Mouse (Mus musculus): ENCODE data around the gene Eif3c. TPM values are rescaled to one million over a fixed set of nuclear protein-coding genes. Genes with fewer than 3 reads are reported as not detected.

Gene Eif3c
- total and polyA plus RNA-seq, 3 experiments, result 233 to 819 (median 404) TPM

- DNase-seq (ENCODE audit: low read depth, low spot score), result no peak
- peaks cover 2 to 12% of the 10 kb centered on the region in 2 experiments; a peak in 3 of 4 replicates for H3K4me1 ChIP-seq (ENCODE audit: control insufficient read depth in 1 of 2, insufficient read depth in 2 of 2, low read length in 2 of 2)
- TF ChIP-seq MAZ (IDR thresholded peaks at IDR 0.05; ENCODE audit: low read depth, low read length), result no peak
- TF ChIP-seq ELF1 (IDR thresholded peaks at IDR 0.05; ENCODE audit: low read depth, low read length), result no peak
- no peak for TF ChIP-seq ZNF384 (IDR thresholded peaks at IDR 0.05; ENCODE audit: low read depth, low read length)
- no peak for TF ChIP-seq KAT2A (conservative IDR thresholded peaks at IDR 0.05; ENCODE audit: low read depth, low read length)
- TF ChIP-seq TAL1 (IDR thresholded peaks at IDR 0.05; ENCODE audit: low read length), result no peak
- TF ChIP-seq E2F4 (IDR thresholded peaks at IDR 0.05; ENCODE audit: borderline replicate concordance, low read depth, low read length), result no peak
- no peak for TF ChIP-seq USF1 (IDR thresholded peaks at IDR 0.05; ENCODE audit: low read depth, low read length)
- no peak for TF ChIP-seq CHD2 (IDR thresholded peaks at IDR 0.05; ENCODE audit: low read length)
- no peak for TF ChIP-seq SIN3A (IDR thresholded peaks at IDR 0.05; ENCODE audit: low read length)
- no peak for TF ChIP-seq ZC3H11A (IDR thresholded peaks at IDR 0.05; ENCODE audit: low read depth, low read length)
- H3K79me2 ChIP-seq (ENCODE audit: control insufficient read depth, insufficient read depth, low read length, poor library complexity), result peaks cover 33% of the 10 kb centered on the region
- no peak overlapping the region for H3K9ac ChIP-seq (ENCODE audit: control insufficient read depth, low read depth, low read length, poor library complexity, severe bottlenecking)
- H3K9me3 ChIP-seq (replicated peaks; ENCODE audit: insufficient read depth, low read length), result no peaks in the 10 kb centered on the region
- peaks cover 33 to 63% of the 10 kb centered on the region in 2 experiments for H3K36me3 ChIP-seq (ENCODE audit: control insufficient read depth in 1 of 2, insufficient read depth in 2 of 2, low read length in 2 of 2)
- H3K4me3 ChIP-seq (ENCODE audit: control insufficient read depth in 1 of 2, insufficient read depth in 1 of 2, low read depth in 2 of 2, low read length in 2 of 2), result no peak overlapping the region
- no peak overlapping the region for H3K27ac ChIP-seq (ENCODE audit: control insufficient read depth, low read depth, low read length)
- no peaks in the 10 kb centered on the region for H3K27me3 ChIP-seq (ENCODE audit: control insufficient read depth in 1 of 2, insufficient read depth in 2 of 2, low read length in 2 of 2)
Measured at GRCm38 (mm10) chr7:126496475-126496874, 69.7 kb downstream of the Eif3c start.

Other genes with a start within 250 kb of the Eif3c start
- 0.62 and 0.75 TPM in 2 replicates for gene Lat, start 196.8 kb downstream of the Eif3c start, total RNA-seq (2012; rRNA removed)
- 1 to 10 TPM in 1 of 2 experiments, not detected in 1; 1.2 TPM for gene Lat, start 196.8 kb downstream of the Eif3c start, polyA plus RNA-seq (2012; ENCODE audit: insufficient read depth in 1 of 2, insufficient read length in 2 of 2, low read depth in 1 of 2, low replicate concordance in 2 of 2, missing spikeins in 1 of 2)
- 28.9 and 33.3 TPM in 2 replicates for gene Spns1, start 189.0 kb downstream of the Eif3c start, total RNA-seq (2012; rRNA removed)
- 10 to 100 TPM in 1 of 2 experiments, not detected in 1; 81.6 TPM for gene Spns1, start 189.0 kb downstream of the Eif3c start, polyA plus RNA-seq (2012; ENCODE audit: insufficient read depth in 1 of 2, insufficient read length in 2 of 2, low read depth in 1 of 2, low replicate concordance in 2 of 2, missing spikeins in 1 of 2)
- gene Nfatc2ip, start 169.7 kb downstream of the Eif3c start, total RNA-seq (2012; rRNA removed), result 6.3 and 7.9 TPM in 2 replicates
- 10 to 100 TPM in 1 of 2 experiments, not detected in 1; 13.0 TPM for gene Nfatc2ip, start 169.7 kb downstream of the Eif3c start, polyA plus RNA-seq (2012; ENCODE audit: insufficient read depth in 1 of 2, insufficient read length in 2 of 2, low read depth in 1 of 2, low replicate concordance in 2 of 2, missing spikeins in 1 of 2)
- not detected in 2 replicates for gene Cd19, start 151.5 kb downstream of the Eif3c start, total RNA-seq (2012; rRNA removed)
- not detected for gene Cd19, start 151.5 kb downstream of the Eif3c start, polyA plus RNA-seq (2012; ENCODE audit: insufficient read depth in 1 of 2, insufficient read length in 2 of 2, low read depth in 1 of 2, low replicate concordance in 2 of 2, missing spikeins in 1 of 2)
- gene Rabep2, start 137.7 kb downstream of the Eif3c start, total RNA-seq (2012; rRNA removed), result 12.9 and 15.2 TPM in 2 replicates
- 10 to 100 TPM in 1 of 2 experiments, not detected in 1; 16.2 TPM for gene Rabep2, start 137.7 kb downstream of the Eif3c start, polyA plus RNA-seq (2012; ENCODE audit: insufficient read depth in 1 of 2, insufficient read length in 2 of 2, low read depth in 1 of 2, low replicate concordance in 2 of 2, missing spikeins in 1 of 2)
- 0.04 and 0.20 TPM in 2 replicates for gene Atp2a1, start 103.3 kb downstream of the Eif3c start, total RNA-seq (2012; rRNA removed)
- under 1 TPM in 1 of 2 experiments, not detected in 1; 0.47 TPM for gene Atp2a1, start 103.3 kb downstream of the Eif3c start, polyA plus RNA-seq (2012; ENCODE audit: insufficient read depth in 1 of 2, insufficient read length in 2 of 2, low read depth in 1 of 2, low replicate concordance in 2 of 2, missing spikeins in 1 of 2)
- 11.8 and 13.1 TPM in 2 replicates for gene Sh2b1, start 91.0 kb downstream of the Eif3c start, total RNA-seq (2012; rRNA removed)
- 10 to 100 TPM in 1 of 2 experiments, not detected in 1; 48.9 TPM for gene Sh2b1, start 91.0 kb downstream of the Eif3c start, polyA plus RNA-seq (2012; ENCODE audit: insufficient read depth in 1 of 2, insufficient read length in 2 of 2, low read depth in 1 of 2, low replicate concordance in 2 of 2, missing spikeins in 1 of 2)
- 224 and 244 TPM in 2 replicates for gene Tufm, start 79.0 kb downstream of the Eif3c start, total RNA-seq (2012; rRNA removed)
- gene Tufm, start 79.0 kb downstream of the Eif3c start, polyA plus RNA-seq (2012; ENCODE audit: insufficient read depth in 1 of 2, insufficient read length in 2 of 2, low read depth in 1 of 2, low replicate concordance in 2 of 2, missing spikeins in 1 of 2), result 100 to 1,000 TPM in 1 of 2 experiments, not detected in 1; 397 TPM
- gene Atxn2l, start 63.0 kb downstream of the Eif3c start, total RNA-seq (2012; rRNA removed), result 40.8 and 52.1 TPM in 2 replicates
- 100 to 1,000 TPM; 218 to 821 TPM for gene Atxn2l, start 63.0 kb downstream of the Eif3c start, polyA plus RNA-seq (2012; ENCODE audit: insufficient read depth in 1 of 2, insufficient read length in 2 of 2, low read depth in 1 of 2, low replicate concordance in 2 of 2, missing spikeins in 1 of 2)
- gene Apobr, start 18.5 kb upstream of the Eif3c start, total RNA-seq (2012; rRNA removed), result 0.23 and 0.56 TPM in 2 replicates
- gene Apobr, start 18.5 kb upstream of the Eif3c start, polyA plus RNA-seq (2012; ENCODE audit: insufficient read depth in 1 of 2, insufficient read length in 2 of 2, low read depth in 1 of 2, low replicate concordance in 2 of 2, missing spikeins in 1 of 2), result 1 to 10 TPM in 1 of 2 experiments, not detected in 1; 5.4 TPM
- gene Cln3, start 19.4 kb upstream of the Eif3c start, total RNA-seq (2012; rRNA removed), result 16.2 and 20.5 TPM in 2 replicates
- 10 to 100 TPM in 1 of 2 experiments, not detected in 1; 61.9 TPM for gene Cln3, start 19.4 kb upstream of the Eif3c start, polyA plus RNA-seq (2012; ENCODE audit: insufficient read depth in 1 of 2, insufficient read length in 2 of 2, low read depth in 1 of 2, low replicate concordance in 2 of 2, missing spikeins in 1 of 2)
- not detected in 2 replicates for gene Il27, start 28.5 kb upstream of the Eif3c start, total RNA-seq (2012; rRNA removed)
- under 1 TPM in 1 of 2 experiments, not detected in 1; 0.07 TPM for gene Il27, start 28.5 kb upstream of the Eif3c start, polyA plus RNA-seq (2012; ENCODE audit: insufficient read depth in 1 of 2, insufficient read length in 2 of 2, low read depth in 1 of 2, low replicate concordance in 2 of 2, missing spikeins in 1 of 2)
- 1.8 and 9.5 TPM in 2 replicates for gene Nupr1, start 64.5 kb upstream of the Eif3c start, total RNA-seq (2012; rRNA removed)
- gene Nupr1, start 64.5 kb upstream of the Eif3c start, polyA plus RNA-seq (2012; ENCODE audit: insufficient read depth in 1 of 2, insufficient read length in 2 of 2, low read depth in 1 of 2, low replicate concordance in 2 of 2, missing spikeins in 1 of 2), result 10 to 100 TPM in 1 of 2 experiments, not detected in 1; 11.0 TPM
- 56.1 and 81.7 TPM in 2 replicates for gene Sgf29, start 82.9 kb upstream of the Eif3c start, total RNA-seq (2012; rRNA removed)
- gene Sgf29, start 82.9 kb upstream of the Eif3c start, polyA plus RNA-seq (2012; ENCODE audit: insufficient read depth in 1 of 2, insufficient read length in 2 of 2, low read depth in 1 of 2, low replicate concordance in 2 of 2, missing spikeins in 1 of 2), result 100 to 1,000 TPM in 1 of 2 experiments, not detected in 1; 117 TPM
- gene Sult1a1, start 110.0 kb upstream of the Eif3c start, total RNA-seq (2012; rRNA removed), result not detected in 2 replicates
- gene Sult1a1, start 110.0 kb upstream of the Eif3c start, polyA plus RNA-seq (2012; ENCODE audit: insufficient read depth in 1 of 2, insufficient read length in 2 of 2, low read depth in 1 of 2, low replicate concordance in 2 of 2, missing spikeins in 1 of 2), result under 1 TPM in 1 of 2 experiments, not detected in 1; 0.36 TPM
- 138 and 163 TPM in 2 replicates for gene Bola2, start 129.0 kb upstream of the Eif3c start, total RNA-seq (2012; rRNA removed)
- 100 to 1,000 TPM in 1 of 2 experiments, not detected in 1; 436 TPM for gene Bola2, start 129.0 kb upstream of the Eif3c start, polyA plus RNA-seq (2012; ENCODE audit: insufficient read depth in 1 of 2, insufficient read length in 2 of 2, low read depth in 1 of 2, low replicate concordance in 2 of 2, missing spikeins in 1 of 2)
- 4.6 and 5.4 TPM in 2 replicates for gene Slx1b, start 129.4 kb upstream of the Eif3c start, total RNA-seq (2012; rRNA removed)
- gene Slx1b, start 129.4 kb upstream of the Eif3c start, polyA plus RNA-seq (2012; ENCODE audit: insufficient read depth in 1 of 2, insufficient read length in 2 of 2, low read depth in 1 of 2, low replicate concordance in 2 of 2, missing spikeins in 1 of 2), result 10 to 100 TPM in 1 of 2 experiments, not detected in 1; 10.2 TPM
- 195 and 279 TPM in 2 replicates for gene Coro1a, start 141.4 kb upstream of the Eif3c start, total RNA-seq (2012; rRNA removed)
- 100 to 1,000 TPM in 1 of 2 experiments, not detected in 1; 204 TPM for gene Coro1a, start 141.4 kb upstream of the Eif3c start, polyA plus RNA-seq (2012; ENCODE audit: insufficient read depth in 1 of 2, insufficient read length in 2 of 2, low read depth in 1 of 2, low replicate concordance in 2 of 2, missing spikeins in 1 of 2)
- 5.2 and 7.1 TPM in 2 replicates for gene Mapk3, start 193.2 kb upstream of the Eif3c start, total RNA-seq (2012; rRNA removed)
- 10 to 100 TPM in 1 of 2 experiments, not detected in 1; 45.1 TPM for gene Mapk3, start 193.2 kb upstream of the Eif3c start, polyA plus RNA-seq (2012; ENCODE audit: insufficient read depth in 1 of 2, insufficient read length in 2 of 2, low read depth in 1 of 2, low replicate concordance in 2 of 2, missing spikeins in 1 of 2)
- gene Gdpd3, start 199.9 kb upstream of the Eif3c start, total RNA-seq (2012; rRNA removed), result 12.6 and 12.7 TPM in 2 replicates
- 10 to 100 TPM in 1 of 2 experiments, not detected in 1; 13.0 TPM for gene Gdpd3, start 199.9 kb upstream of the Eif3c start, polyA plus RNA-seq (2012; ENCODE audit: insufficient read depth in 1 of 2, insufficient read length in 2 of 2, low read depth in 1 of 2, low replicate concordance in 2 of 2, missing spikeins in 1 of 2)
- gene Ypel3, start 210.5 kb upstream of the Eif3c start, total RNA-seq (2012; rRNA removed), result 2.1 and 2.7 TPM in 2 replicates
- 10 to 100 TPM in 1 of 2 experiments, not detected in 1; 12.6 TPM for gene Ypel3, start 210.5 kb upstream of the Eif3c start, polyA plus RNA-seq (2012; ENCODE audit: insufficient read depth in 1 of 2, insufficient read length in 2 of 2, low read depth in 1 of 2, low replicate concordance in 2 of 2, missing spikeins in 1 of 2)
- 0.12 and 0.13 TPM in 2 replicates for gene Tbx6, start 215.1 kb upstream of the Eif3c start, total RNA-seq (2012; rRNA removed)
- gene Tbx6, start 215.1 kb upstream of the Eif3c start, polyA plus RNA-seq (2012; ENCODE audit: insufficient read depth in 1 of 2, insufficient read length in 2 of 2, low read depth in 1 of 2, low replicate concordance in 2 of 2, missing spikeins in 1 of 2), result under 1 TPM in 1 of 2 experiments, not detected in 1; 0.15 TPM
- gene Ppp4c, start 226.1 kb upstream of the Eif3c start, total RNA-seq (2012; rRNA removed), result 255 and 257 TPM in 2 replicates
- gene Ppp4c, start 226.1 kb upstream of the Eif3c start, polyA plus RNA-seq (2012; ENCODE audit: insufficient read depth in 1 of 2, insufficient read length in 2 of 2, low read depth in 1 of 2, low replicate concordance in 2 of 2, missing spikeins in 1 of 2), result 100 to 1,000 TPM; 265 to 540 TPM
- 1.7 TPM in 2 replicates for gene Fam57b, start 231.3 kb upstream of the Eif3c start, total RNA-seq (2012; rRNA removed)
- gene Fam57b, start 231.3 kb upstream of the Eif3c start, polyA plus RNA-seq (2012; ENCODE audit: insufficient read depth in 1 of 2, insufficient read length in 2 of 2, low read depth in 1 of 2, low replicate concordance in 2 of 2, missing spikeins in 1 of 2), result under 1 TPM in 1 of 2 experiments, not detected in 1; 0.50 TPM

Measured in MEL (cell line).